Mouse (Mus musculus) lung, postnatal 0 days (tissue): Measurements from ENCODE around the gene Hlcs. TPM values are rescaled to one million over a fixed set of nuclear protein-coding genes. Genes with fewer than 3 reads are reported as not detected.

Source experiments
- ATAC-seq: fragments of 200-750 bp; cut with Nextera tagmentation; 2 replicates; pipeline ENCODE4 v1.8.0; 2017; ENCODE audit warnings: moderate library complexity
- DNase-seq: peaks from one replicate; pipeline ENCODE4 v3.0.0-alpha.2; 2016; ENCODE audit warnings: low spot score
- H3K27ac ChIP-seq: fragments of 300-500 bp; sonication (generic); 2 replicates; pipeline ENCODE4 v1.5.1; 2014; ENCODE audit warnings: antibody characterized with exemption, mild to moderate bottlenecking, low read length, mixed read lengths
- H3K27me3 ChIP-seq: fragments of 300-500 bp; sonication (generic); replicated peaks from 2 replicates; pipeline ENCODE4 v1.6.1; 2014; ENCODE audit warnings: low read length, mixed read lengths; ENCODE audit not compliant: insufficient read depth
- H3K36me3 ChIP-seq: fragments of 300-500 bp; sonication (generic); 2 replicates; pipeline ENCODE4 v1.6.1; 2014; ENCODE audit warnings: low read length, mixed read lengths; ENCODE audit not compliant: insufficient read depth
- H3K4me1 ChIP-seq: fragments of 300-500 bp; sonication (generic); 2 replicates; pipeline ENCODE4 v1.6.1; 2014; ENCODE audit warnings: antibody characterized with exemption, low read depth, low read length, mixed read lengths; ENCODE audit not compliant: insufficient read depth
- H3K4me2 ChIP-seq: fragments of 300-500 bp; sonication (generic); replicated peaks from 2 replicates; pipeline ENCODE4 v1.6.1; 2014; ENCODE audit warnings: low read depth, mild to moderate bottlenecking, low read length, moderate library complexity, mixed read lengths
- H3K4me3 ChIP-seq: fragments of 300-500 bp; sonication (generic); 2 replicates; pipeline ENCODE4 v1.5.1; 2014; ENCODE audit warnings: low read depth, low read length
- H3K9ac ChIP-seq: fragments of 300-500 bp; sonication (generic); replicated peaks from 2 replicates; pipeline ENCODE4 v1.6.1; 2014; ENCODE audit warnings: low read depth, mild to moderate bottlenecking
- H3K9me3 ChIP-seq: fragments of 300-500 bp; sonication (generic); 2 replicates; pipeline ENCODE4 v1.6.1; 2016; ENCODE audit warnings: low read length, mixed read lengths
- CTCF ChIP-seq: IDR thresholded peaks from 2 replicates; pipeline ENCODE4 v1.5.1; 2016; ENCODE audit warnings: antibody characterized with exemption, mild to moderate bottlenecking
- EP300 ChIP-seq: IDR thresholded peaks from 2 replicates; pipeline ENCODE4 v1.6.1; 2016; ENCODE audit warnings: antibody characterized with exemption, mild to moderate bottlenecking, control low read depth
- WGBS: fragments of 180-500 bp; shearing (Covaris S2); extraction: QIAGEN DNeasy Blood & Tissue Kit; methylation state at CpG from one replicate; pipeline ENCODE4 v1.1.7; 2014; 5-methylcytosine and 5-hydroxymethylcytosine counted together
- polyA plus RNA-seq: library from polyadenylated mRNA; unstranded; fragments of >200 nt; fragmentation: Nextera tagmentation; extraction: Ambion mirVana; gene quantifications from 2 replicates; pipeline ENCODE4 v1.2.1, GENCODE M21; 2015

Gene Hlcs
- polyA plus RNA-seq, 1 experiment from 2014 or later, result 4.6 TPM

DNA sequence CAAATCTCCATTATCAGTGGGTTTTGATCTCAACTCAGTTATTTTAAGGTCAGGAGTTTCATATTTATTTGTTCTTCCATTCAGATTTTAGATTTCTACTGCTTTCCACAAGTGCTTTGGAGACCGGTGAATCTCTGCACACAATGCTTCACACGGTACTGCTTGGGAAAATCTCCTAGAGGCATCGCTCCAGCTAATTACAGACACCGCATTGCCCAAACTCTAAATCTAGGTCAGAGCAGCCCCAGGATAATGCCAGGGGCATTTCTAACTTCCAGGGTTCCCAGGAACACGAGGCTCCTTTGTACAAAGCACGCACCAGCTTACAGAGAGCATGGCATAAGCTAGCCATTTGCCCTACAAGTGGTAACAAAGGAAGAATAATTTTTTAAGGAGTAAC is 5.8 kb downstream of the Hlcs start:
- H3K4me3 ChIP-seq, result no peak overlapping the region
- no peaks in the 10 kb centered on the region for H3K9me3 ChIP-seq
- H3K4me2 ChIP-seq, result no peak overlapping the region
- no peak overlapping the region for H3K27ac ChIP-seq
- 66% methylated on average over 6 of the region's 6 CpGs for WGBS
- H3K27me3 ChIP-seq, result no peaks in the 10 kb centered on the region
- no peak for ATAC-seq
- H3K4me1 ChIP-seq, result no peaks in the 10 kb centered on the region
- no peaks in the 10 kb centered on the region for H3K36me3 ChIP-seq
- no peak for TF ChIP-seq EP300
- TF ChIP-seq CTCF, result no peak
- H3K9ac ChIP-seq, result no peak overlapping the region
- DNase-seq, result no peak

DNA sequence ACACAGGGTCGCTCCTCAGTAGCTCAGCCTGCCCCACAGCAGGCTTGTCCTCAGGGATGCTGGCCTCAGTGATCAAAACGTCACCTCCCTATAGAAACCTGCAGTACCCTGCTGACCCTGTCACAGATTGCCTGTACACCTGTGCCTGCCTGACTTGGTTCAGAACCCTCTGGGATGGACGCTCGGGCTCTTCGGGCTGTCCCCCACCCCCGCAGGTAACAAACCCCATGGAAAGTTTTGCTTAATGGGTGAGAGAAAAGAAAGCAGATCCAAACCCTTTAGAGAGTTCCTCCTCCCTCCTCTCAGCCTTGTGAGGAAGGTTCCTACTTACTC is 10.2 kb downstream of the Hlcs start:
- no peak for TF ChIP-seq EP300
- TF ChIP-seq CTCF, result no peak
- DNase-seq (no peak), ATAC-seq (peak; percentile 13)
- Histone ChIP-seq H3K27me3 (no peaks in the 10 kb centered on the region), H3K4me1 (no peaks in the 10 kb centered on the region), H3K9ac (no peak overlapping the region), H3K4me2 (0 out of 2 replicates have a peak overlapping the region, but pooled peaks have one; percentile 25), H3K27ac (no peak overlapping the region), H3K4me3 (no peak overlapping the region), H3K9me3 (no peaks in the 10 kb centered on the region), H3K36me3 (no peaks in the 10 kb centered on the region)
- 31% methylated on average over 6 of the region's 6 CpGs for WGBS

DNA sequence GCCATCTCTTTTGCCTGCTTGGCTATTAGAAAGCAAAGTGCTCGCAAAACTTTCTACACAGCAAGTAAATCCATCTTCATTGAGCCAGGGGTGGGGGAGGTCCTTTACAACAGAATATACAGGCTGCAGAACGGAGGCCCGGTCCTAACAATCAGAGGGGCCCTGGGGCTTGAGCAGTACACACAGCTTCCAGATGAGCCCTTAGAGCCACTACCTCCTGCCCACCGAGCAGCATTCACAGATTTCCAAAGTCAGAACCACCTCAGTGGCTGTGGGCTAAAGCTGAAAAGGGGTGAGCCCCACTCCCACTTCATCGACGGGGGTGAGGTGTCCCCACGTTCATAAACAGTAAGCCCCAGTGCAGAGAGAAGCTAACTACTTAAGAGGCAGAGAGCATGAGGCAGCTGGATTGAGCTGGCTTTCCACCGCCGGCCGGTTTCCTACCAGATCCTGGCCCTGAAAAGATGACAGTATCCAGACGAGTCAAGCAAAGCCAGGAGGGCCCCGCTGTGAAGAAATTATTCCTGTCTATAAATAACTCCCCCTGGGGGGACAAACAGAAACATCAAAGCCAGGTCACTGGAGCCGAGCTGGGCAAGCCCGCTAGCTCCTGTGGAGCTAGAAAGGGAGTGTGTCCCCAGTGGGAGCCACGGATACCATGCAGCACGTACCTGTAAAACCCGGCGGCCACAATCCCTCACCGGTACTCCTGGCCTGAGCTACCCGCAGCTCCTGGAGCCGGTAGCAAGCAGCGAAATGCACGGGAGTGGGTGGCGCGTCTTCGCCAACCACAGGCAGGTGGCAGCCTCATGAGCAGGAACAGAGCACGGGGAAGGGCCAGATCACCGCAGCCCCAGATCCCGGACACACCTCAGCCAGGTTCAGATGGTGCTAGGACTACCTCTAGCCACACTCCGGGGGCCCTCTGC is 10.8 kb downstream of the Hlcs start:
- H3K27me3 ChIP-seq, result no peaks in the 10 kb centered on the region
- no peaks in the 10 kb centered on the region for H3K9me3 ChIP-seq
- 11% methylated on average over 30 of the region's 30 CpGs for WGBS
- no peaks in the 10 kb centered on the region for H3K36me3 ChIP-seq
- H3K4me2 ChIP-seq, result 0 out of 2 replicates have a peak overlapping the region, but pooled peaks have one; percentile 25
- no peaks in the 10 kb centered on the region for H3K4me1 ChIP-seq
- H3K4me3 ChIP-seq, result 0 out of 2 replicates have a peak overlapping the region, but pooled peaks have one; percentile 5
- DNase-seq (peak; percentile 34), ATAC-seq (peak; percentile 76)
- H3K27ac ChIP-seq, result no peak overlapping the region
- TF ChIP-seq EP300 (no peak), CTCF (peak; percentile 57)
- no peak overlapping the region; the same call in 1 of the 2 replicates for H3K9ac ChIP-seq

DNA sequence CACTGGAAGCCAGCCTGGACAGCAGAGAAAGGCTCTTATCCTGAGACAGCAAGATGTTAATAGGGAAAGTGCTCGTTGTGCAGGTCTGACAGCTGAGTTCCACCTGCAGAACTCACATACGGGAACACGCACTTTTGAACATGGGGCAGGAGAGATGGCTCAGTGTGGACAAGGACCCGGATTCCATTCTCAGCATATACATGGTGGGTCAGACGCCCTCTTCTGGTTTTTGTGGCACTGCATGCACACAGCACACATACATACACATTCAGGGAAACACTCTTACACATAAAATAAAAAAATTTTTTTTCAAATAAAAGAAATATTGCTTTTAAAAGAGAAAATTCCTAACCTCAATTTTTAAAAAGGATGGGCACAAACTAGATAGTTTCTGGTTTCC is 11.7 kb downstream of the Hlcs start:
- H3K9me3 ChIP-seq, result no peaks in the 10 kb centered on the region
- H3K27ac ChIP-seq, result no peak overlapping the region
- H3K4me1 ChIP-seq, result no peaks in the 10 kb centered on the region
- 72% methylated on average over 5 of the region's 5 CpGs for WGBS
- H3K4me2 ChIP-seq, result no peak overlapping the region
- no peak overlapping the region for H3K4me3 ChIP-seq
- ATAC-seq, result no peak
- H3K9ac ChIP-seq, result no peak overlapping the region
- DNase-seq, result no peak
- H3K27me3 ChIP-seq, result no peaks in the 10 kb centered on the region
- 0 out of 2 replicates have a peak, but pooled peaks have one; percentile 13 for TF ChIP-seq CTCF
- TF ChIP-seq EP300, result no peak
- no peaks in the 10 kb centered on the region for H3K36me3 ChIP-seq

DNA sequence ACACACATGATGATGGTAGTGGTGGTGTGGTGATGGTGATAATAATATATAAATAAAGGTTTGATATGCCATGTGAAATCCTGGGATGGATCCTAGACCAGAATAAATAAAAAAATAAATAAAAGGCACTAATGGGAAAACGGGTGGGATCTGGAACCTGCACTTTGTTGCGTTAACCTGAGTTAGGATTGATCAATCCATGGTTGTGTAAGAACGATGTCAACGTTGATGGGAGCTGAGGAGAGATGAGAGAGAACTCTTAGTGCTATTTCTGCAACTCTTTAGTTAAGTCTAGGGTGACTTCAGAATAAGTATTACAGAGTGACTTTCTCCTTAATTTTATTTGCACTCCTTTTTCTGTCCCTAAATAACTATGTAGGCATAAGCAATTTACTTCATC is 12.2 kb downstream of the Hlcs start:
- H3K9me3 ChIP-seq, result no peaks in the 10 kb centered on the region
- ATAC-seq (no peak), DNase-seq (no peak)
- no peaks in the 10 kb centered on the region for H3K36me3 ChIP-seq
- no peak for TF ChIP-seq CTCF
- no peaks in the 10 kb centered on the region for H3K4me1 ChIP-seq
- WGBS, result 81% methylated on average over 4 of the region's 4 CpGs
- H3K27ac ChIP-seq, result no peak overlapping the region
- no peak overlapping the region for H3K9ac ChIP-seq
- H3K27me3 ChIP-seq, result no peaks in the 10 kb centered on the region
- H3K4me3 ChIP-seq, result no peak overlapping the region
- H3K4me2 ChIP-seq, result no peak overlapping the region

DNA sequence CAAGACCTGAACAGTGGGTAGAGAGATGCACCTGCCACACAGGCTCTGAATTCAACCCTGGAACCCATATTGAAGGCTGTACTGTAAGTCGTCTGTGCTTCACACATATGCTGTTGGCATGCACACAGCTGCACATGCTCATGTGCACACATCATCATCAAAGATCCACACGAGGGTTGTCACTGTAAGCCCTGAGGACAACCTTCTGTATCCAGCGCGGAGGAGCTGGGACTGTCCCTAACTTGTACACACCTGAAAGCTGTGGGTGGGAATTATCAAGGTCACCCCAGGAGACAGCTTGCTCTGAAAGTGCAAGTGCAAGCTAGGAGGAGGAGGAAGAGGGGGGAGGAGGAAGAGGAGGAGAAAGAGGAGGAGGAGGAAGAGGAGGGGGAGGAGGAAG is 14.2 kb downstream of the Hlcs start:
- Histone ChIP-seq H3K27ac (no peak overlapping the region), H3K4me1 (no peaks in the 10 kb centered on the region), H3K9me3 (no peaks in the 10 kb centered on the region), H3K36me3 (no peaks in the 10 kb centered on the region), H3K4me2 (no peak overlapping the region), H3K27me3 (no peaks in the 10 kb centered on the region), H3K9ac (no peak overlapping the region), H3K4me3 (no peak overlapping the region)
- DNase-seq, result no peak
- no peak for ATAC-seq
- no peak for TF ChIP-seq EP300
- TF ChIP-seq CTCF, result no peak
- WGBS, result 57% methylated on average over 4 of the region's 4 CpGs
